Mouse (Mus musculus): ENCODE measurements around the gene Dclre1a. TPM values are rescaled to one million over a fixed set of nuclear protein-coding genes. Genes with fewer than 3 reads are reported as not detected.
"Not testable (repeated sequence)": the region's sequence is repeated elsewhere in the genome, so short reads cannot be mapped to it uniquely, and the experiment has no call there.

Dclre1a gene
- total RNA-seq, 2 experiments from 2014 or later: 11.5 to 13.8 TPM

GRCm38 (mm10) chr19:56549033-56549680 is 1.1 kb upstream of the Dclre1a start:
- intact Hi-C loops (cut with DNase I): no loop called here
- DNase-seq: no peak

- DNase-seq: peak; percentile 80
- intact Hi-C loops (cut with DNase I): no loop called here
Observed at GRCm38 (mm10) chr19:56548230-56549032, 409 bp upstream of the Dclre1a start, which contains the start of gene Nhlrc2. Nhlrc2 (plus strand) TSS chr19:56548261.

DNA sequence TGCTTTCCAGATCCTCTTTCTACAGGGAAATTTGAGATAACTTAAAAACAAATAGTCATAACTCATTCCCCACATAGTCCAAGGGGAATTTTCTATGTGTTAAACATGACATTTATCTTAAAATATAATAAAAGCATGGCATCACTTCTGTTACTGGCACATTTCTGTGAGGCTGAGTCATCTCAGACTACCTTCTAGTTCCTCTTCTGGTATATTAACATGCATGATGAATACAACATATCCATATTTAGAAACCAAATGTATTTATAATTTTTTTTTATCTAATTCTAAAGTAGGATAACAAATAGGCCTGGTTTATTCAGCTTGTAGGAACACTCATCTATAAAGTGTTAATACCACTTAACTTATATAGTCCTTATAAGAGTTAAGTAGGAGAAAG is 2.0 kb downstream of the Dclre1a start:
- DNase-seq: no peak
- intact Hi-C loops (cut with DNase I): no loop called here

GRCm38 (mm10) chr19:56544681-56545388 is 3.2 kb downstream of the Dclre1a start:
- intact Hi-C loops (cut with DNase I): no loop called here
- DNase-seq: no peak

DNA sequence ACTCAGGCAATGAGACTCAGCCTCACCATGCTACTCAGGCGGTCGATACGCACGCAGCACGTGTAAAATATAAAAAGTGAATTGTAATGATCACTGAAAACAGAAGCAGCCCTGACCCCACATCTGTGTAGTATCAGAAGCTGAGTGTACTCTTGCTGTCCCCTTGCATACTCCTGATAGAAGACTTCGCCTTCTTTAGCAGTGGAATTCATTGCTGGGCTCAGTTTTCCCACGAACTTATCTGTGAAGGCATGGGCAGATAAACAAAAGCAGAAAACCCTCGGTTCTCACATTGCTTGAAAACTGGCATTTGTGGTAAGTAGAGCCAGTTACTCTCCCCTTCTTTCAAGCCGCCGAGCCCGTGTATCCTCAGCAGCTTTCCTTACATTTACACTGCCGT is 4.7 kb downstream of the Dclre1a start:
- intact Hi-C loops (cut with DNase I): no loop called here
- DNase-seq: no peak

DNA sequence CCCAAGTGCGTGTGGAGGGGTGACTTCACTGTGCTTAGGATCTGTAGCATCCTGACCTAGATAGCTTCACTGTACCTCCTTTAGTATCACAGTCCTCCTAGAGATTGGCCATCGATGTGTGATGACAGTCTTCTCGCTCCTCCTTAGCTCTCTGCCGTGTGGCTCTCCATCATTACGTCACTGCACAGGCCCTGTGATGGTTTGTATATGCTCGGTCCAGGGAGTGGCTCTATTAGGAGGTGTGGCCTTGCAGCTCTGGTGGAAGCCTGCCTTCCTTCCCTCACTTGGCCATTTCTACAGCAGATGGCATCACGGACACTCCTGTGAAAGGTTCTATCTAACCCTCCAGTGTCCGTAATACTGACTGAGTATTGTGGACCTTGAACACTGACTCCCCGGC is 12.3 kb downstream of the Dclre1a start:
- DNase-seq: no peak

GRCm38 (mm10) chr19:56535064-56535463 is 13.0 kb downstream of the Dclre1a start:
- intact Hi-C loops (cut with DNase I): no loop called here
- DNase-seq: no peak

More for the DNA sequence above, 12.3 kb downstream of the Dclre1a start:
- intact Hi-C loops (cut with DNase I): no loop called here

DNA sequence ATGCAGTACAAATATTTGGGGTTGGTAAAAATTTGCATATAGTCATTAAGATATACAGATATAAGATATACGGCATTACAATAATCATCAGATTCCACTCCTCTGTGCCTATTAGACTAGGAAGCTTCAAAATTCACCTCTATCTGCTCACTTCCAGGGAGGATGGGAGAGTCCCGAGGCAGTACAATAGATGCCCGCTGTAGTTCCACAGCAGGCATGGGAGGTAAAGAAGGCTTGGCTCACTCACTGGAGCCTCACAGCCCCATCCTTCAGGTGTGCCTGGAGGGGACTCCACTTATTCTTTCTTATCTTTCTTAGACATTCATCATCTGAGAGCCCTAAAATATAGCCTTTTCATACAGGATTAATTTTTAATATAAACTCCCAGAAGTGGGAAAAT is 13.7 kb downstream of the Dclre1a start:
- intact Hi-C loops (cut with DNase I): no loop called here
- DNase-seq: no peak

GRCm38 (mm10) chr19:56533291-56534071 is 14.5 kb downstream of the Dclre1a start:
- DNase-seq: no peak
- intact Hi-C loops (cut with DNase I): no loop called here

DNA sequence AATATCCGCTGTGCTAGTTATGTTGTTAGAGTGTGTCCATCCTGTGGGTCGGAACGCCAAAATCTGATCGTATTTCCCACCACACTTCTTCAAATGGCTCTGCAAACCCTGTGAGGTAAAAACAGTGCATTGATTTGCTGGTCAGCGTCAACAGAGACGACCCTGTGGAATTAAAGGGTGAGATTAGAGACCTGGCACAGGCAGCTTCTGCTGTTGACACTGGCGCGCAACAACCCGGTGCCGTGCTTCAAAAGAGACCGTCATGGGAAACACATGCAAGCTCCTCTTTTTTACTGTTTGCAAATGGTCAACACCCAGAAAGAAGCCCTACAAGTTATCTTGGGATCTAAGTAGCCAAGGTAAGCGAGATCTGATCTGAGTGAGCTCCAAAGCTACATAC is 16.8 kb downstream of the Dclre1a start:
- DNase-seq: no peak
- intact Hi-C loops (cut with DNase I): no loop called here

GRCm38 (mm10) chr19:56530529-56530928 is 17.5 kb downstream of the Dclre1a start:
- intact Hi-C loops (cut with DNase I); DNase-seq: not testable (repeated sequence)

DNA sequence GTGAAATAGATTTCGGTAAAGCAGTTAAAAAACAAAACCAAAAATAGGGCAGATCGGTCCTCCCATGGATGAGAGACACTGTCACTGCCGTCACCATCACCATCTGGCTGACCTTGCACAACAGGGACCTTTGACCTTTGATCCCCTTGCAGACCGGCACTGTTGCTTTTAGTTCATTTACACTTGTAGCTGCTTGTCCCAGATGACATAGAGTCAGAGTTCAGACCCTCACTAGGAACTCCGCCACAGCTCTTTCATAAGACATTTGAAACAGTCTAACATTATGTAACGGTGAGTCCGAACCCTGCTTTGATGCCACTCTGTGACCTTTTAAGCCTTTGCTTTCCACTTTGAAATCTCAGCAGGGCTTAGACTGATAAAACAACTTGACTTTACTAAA is 28.6 kb downstream of the Dclre1a start:
- intact Hi-C loops (cut with DNase I); DNase-seq: not testable (repeated sequence)

GRCm38 (mm10) chr19:56513527-56513926 is 34.5 kb downstream of the Dclre1a start:
- DNase-seq; intact Hi-C loops (cut with DNase I): not testable (repeated sequence)

- intact Hi-C loops (cut with DNase I); DNase-seq: not testable (repeated sequence)
Observed at GRCm38 (mm10) chr19:56511207-56511606, 36.8 kb downstream of the Dclre1a start.

DNA sequence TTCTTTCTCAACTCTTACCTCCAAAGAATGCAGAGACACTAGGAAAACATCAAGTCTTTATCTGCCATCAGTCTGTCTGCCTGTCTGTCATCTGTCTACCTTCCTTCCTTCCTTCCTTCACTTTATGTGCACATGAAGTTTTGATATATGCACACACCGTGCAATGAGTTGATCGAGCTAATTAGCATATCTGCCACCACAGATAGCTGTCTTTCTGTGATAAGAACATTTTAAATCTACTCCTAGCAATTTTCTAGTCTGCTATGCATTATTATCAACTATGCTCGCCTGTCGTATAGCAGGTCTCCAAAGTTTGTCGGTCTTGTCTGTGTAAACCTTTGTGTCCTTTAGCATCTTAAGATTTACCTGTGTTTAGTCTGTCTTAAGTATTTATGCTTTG is 44.5 kb downstream of the Dclre1a start:
- intact Hi-C loops (cut with DNase I): not testable (repeated sequence)

GRCm38 (mm10) chr19:56503069-56503468 is 45.0 kb downstream of the Dclre1a start:
- intact Hi-C loops (cut with DNase I); DNase-seq: not testable (repeated sequence)

More for the DNA sequence above, 44.5 kb downstream of the Dclre1a start:
- not testable (repeated sequence) for DNase-seq

DNA sequence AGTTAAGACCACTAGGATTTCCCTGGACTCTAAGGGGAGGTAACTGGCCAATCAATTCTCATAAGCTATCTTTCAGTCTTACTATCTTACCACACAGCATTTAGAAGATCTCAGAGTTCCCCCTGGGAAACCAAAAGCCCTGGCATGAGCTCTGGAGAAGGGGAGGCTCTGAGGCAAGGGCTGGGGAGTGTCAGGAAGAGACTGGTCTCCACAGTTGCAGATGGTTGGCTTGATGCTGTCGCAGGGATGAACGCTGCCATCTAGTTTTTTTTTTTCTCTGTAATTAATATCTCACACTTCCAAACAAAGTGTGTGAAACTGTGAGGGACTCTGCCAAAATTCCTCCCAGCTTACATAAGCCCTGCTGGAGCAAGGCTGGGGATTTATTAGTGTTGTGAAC is 53.9 kb downstream of the Dclre1a start:
- intact Hi-C loops (cut with DNase I); DNase-seq: not testable (repeated sequence)

GRCm38 (mm10) chr19:56489601-56490000 is 58.4 kb downstream of the Dclre1a start:
- intact Hi-C loops (cut with DNase I): no loop called here
- no peak for DNase-seq

DNA sequence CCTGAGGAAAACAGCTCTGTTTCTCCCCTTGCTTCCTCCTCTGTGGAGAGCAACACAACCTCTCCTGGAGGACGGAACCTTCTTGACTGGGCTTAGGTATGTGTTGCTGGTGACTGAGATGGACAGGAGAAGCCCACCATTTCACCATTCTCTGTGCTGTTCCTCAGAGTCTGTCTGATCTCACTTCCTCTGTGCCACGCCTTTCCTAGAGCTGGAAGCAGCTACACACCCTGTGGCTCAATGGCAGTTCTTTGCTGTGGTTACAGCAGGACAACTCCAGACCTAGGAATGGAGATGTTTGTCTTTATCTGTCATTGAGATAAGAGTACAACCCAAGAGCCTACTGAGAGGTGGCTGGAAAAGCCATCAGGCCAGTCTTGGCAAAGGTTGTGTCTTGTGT is 60.7 kb downstream of the Dclre1a start:
- DNase-seq: no peak
- intact Hi-C loops (cut with DNase I): no loop called here

DNA sequence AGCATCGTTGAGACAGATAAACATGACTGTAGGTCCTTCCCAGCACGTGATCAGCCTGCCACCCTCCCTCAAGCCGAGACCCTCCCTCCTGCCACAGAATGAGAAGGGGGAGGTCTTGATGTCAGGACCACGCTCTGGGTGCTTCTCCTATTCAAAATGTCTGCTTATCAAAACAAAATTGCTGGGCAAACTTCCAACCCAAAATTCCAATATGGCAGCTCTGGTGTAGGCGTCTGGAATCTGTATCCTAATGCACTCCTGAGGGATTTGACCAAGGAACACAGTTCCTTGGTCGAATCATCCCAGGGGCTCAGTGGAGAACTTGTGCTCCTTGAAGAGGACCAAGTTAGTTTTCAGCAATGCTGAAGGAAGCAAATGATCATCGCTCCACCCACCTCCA is 61.1 kb downstream of the Dclre1a start:
- intact Hi-C loops (cut with DNase I): no loop called here
- no peak for DNase-seq

Data from left cerebral cortex, postnatal 4 days (tissue).